Mouse (Mus musculus) midbrain, embryonic 12.5 days (tissue): ENCODE measurements at regions not wholly inside any gene's neighbourhood (a gene's known extent, or its start where the extent isn't known, plus 50 kb on each side); places are given as distances from the start of the nearest gene placed in this dataset.
"Not testable (repeated sequence)": the region's sequence is repeated elsewhere in the genome, so short reads cannot be mapped to it uniquely, and the experiment has no call there.

Source experiments
- ATAC-seq: fragments of 200-750 bp; cut with Nextera tagmentation; 2 replicates; pipeline ENCODE4 v1.8.0; 2017; ENCODE audit warnings: low read depth, moderate TSS enrichment, moderate library complexity; ENCODE audit not compliant: low FRiP score
- H3K27ac ChIP-seq: fragments of 300-500 bp; sonication (generic); replicated peaks from 2 replicates; pipeline ENCODE4 v1.5.1; 2016; ENCODE audit warnings: mild to moderate bottlenecking
- H3K27me3 ChIP-seq: fragments of 300-500 bp; sonication (generic); 2 replicates; pipeline ENCODE4 v1.6.1; 2016; ENCODE audit warnings: mild to moderate bottlenecking
- H3K36me3 ChIP-seq: fragments of 300-500 bp; sonication (generic); 2 replicates; pipeline ENCODE4 v1.6.1; 2016
- H3K4me1 ChIP-seq: fragments of 300-500 bp; sonication (generic); 2 replicates; pipeline ENCODE4 v1.6.1; 2016
- H3K4me2 ChIP-seq: fragments of 300-500 bp; sonication (generic); replicated peaks from 2 replicates; pipeline ENCODE4 v1.6.1; 2016; ENCODE audit warnings: mild to moderate bottlenecking, moderate library complexity
- H3K4me3 ChIP-seq: fragments of 300-500 bp; sonication (generic); 2 replicates; pipeline ENCODE4 v1.5.1; 2016; ENCODE audit warnings: mild to moderate bottlenecking
- H3K9ac ChIP-seq: fragments of 300-500 bp; sonication (generic); replicated peaks from 2 replicates; pipeline ENCODE4 v1.6.1; 2016; ENCODE audit warnings: mild to moderate bottlenecking, moderate library complexity
- H3K9me3 ChIP-seq: fragments of 300-500 bp; sonication (generic); 2 replicates; pipeline ENCODE4 v1.6.1; 2016; ENCODE audit warnings: mild to moderate bottlenecking
- WGBS: fragments of 180-500 bp; shearing (Covaris S2); methylation state at CpG from one replicate; pipeline ENCODE4 v1.1.7; 2016; 5-methylcytosine and 5-hydroxymethylcytosine counted together

GRCm38 (mm10) chr6:99919816-99920562, 193.8 kb upstream of the Prok2 start:
- H3K9ac ChIP-seq, result no peak overlapping the region
- no peak for ATAC-seq

DNA sequence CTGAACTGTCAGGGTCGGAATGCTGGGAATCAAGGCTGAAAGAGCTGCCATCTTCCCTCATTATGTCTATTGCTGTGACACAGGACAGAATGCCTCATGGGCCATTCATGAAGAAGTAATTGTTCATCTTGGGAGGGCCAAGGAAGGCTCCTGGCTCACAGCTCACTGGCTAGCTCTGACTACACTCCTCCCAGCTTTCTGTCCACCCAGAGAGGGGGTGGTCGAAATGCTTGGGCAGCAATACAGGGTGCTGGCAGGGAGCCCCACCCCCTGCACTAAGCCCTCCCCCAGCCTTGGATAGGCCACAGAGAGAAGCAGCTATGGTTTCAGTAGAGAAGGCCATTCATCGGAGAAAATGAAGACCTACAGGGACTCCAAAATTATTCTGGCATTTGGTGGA, 192.2 kb upstream of the Prok2 start:
- Histone ChIP-seq H3K27me3 (peaks cover 26% of the 10 kb centered on the region), H3K4me1 (peaks cover 8% of the 10 kb centered on the region; the same call in 1 of the 2 replicates), H3K9ac (no peak overlapping the region), H3K9me3 (no peaks in the 10 kb centered on the region), H3K4me3 (no peak overlapping the region), H3K4me2 (no peak overlapping the region), H3K27ac (no peak overlapping the region), H3K36me3 (no peaks in the 10 kb centered on the region)
- no peak for ATAC-seq
- WGBS, result 67% methylated on average over 3 of the region's 3 CpGs

More at GRCm38 (mm10) chr6:99919816-99920562, 193.8 kb upstream of the Prok2 start:
- Histone ChIP-seq H3K36me3 (no peaks in the 10 kb centered on the region), H3K4me1 (peaks cover 8% of the 10 kb centered on the region; the same call in 1 of the 2 replicates), H3K4me2 (no peak overlapping the region), H3K27me3 (peaks cover 17% of the 10 kb centered on the region), H3K4me3 (no peak overlapping the region), H3K9me3 (no peaks in the 10 kb centered on the region), H3K27ac (no peak overlapping the region)
- 77% methylated on average over 7 of the region's 7 CpGs for WGBS

GRCm38 (mm10) chr6:99909921-99910320, 183.7 kb upstream of the Prok2 start:
- ATAC-seq, result no peak
- 84% methylated on average over 7 of the region's 7 CpGs for WGBS
- H3K36me3 ChIP-seq, result no peaks in the 10 kb centered on the region
- H3K4me3 ChIP-seq, result no peak overlapping the region
- no peak overlapping the region for H3K9ac ChIP-seq
- no peak overlapping the region for H3K4me2 ChIP-seq
- H3K4me1 ChIP-seq, result no peaks in the 10 kb centered on the region
- no peaks in the 10 kb centered on the region for H3K9me3 ChIP-seq
- no peak overlapping the region for H3K27ac ChIP-seq
- peaks cover 43% of the 10 kb centered on the region for H3K27me3 ChIP-seq

- Histone ChIP-seq H3K27ac (no peak overlapping the region), H3K9ac (no peak overlapping the region), H3K4me3 (no peak overlapping the region), H3K4me1 (no peaks in the 10 kb centered on the region), H3K9me3 (no peaks in the 10 kb centered on the region), H3K4me2 (no peak overlapping the region), H3K27me3 (peaks cover 43% of the 10 kb centered on the region), H3K36me3 (no peaks in the 10 kb centered on the region)
- WGBS, result 77% methylated on average over 7 of the region's 7 CpGs
- ATAC-seq, result no peak
These were observed 183.3 kb upstream of the Prok2 start for GRCm38 (mm10) chr6:99909459-99909858.

GRCm38 (mm10) chr6:99908066-99908465, 181.9 kb upstream of the Prok2 start:
- Histone ChIP-seq H3K9me3 (no peaks in the 10 kb centered on the region), H3K36me3 (no peaks in the 10 kb centered on the region), H3K9ac (no peak overlapping the region), H3K4me2 (no peak overlapping the region), H3K4me1 (no peaks in the 10 kb centered on the region), H3K4me3 (no peak overlapping the region), H3K27ac (no peak overlapping the region), H3K27me3 (peaks cover 48% of the 10 kb centered on the region)
- ATAC-seq, result no peak
- 93% methylated on average over 3 of the region's 3 CpGs for WGBS

DNA sequence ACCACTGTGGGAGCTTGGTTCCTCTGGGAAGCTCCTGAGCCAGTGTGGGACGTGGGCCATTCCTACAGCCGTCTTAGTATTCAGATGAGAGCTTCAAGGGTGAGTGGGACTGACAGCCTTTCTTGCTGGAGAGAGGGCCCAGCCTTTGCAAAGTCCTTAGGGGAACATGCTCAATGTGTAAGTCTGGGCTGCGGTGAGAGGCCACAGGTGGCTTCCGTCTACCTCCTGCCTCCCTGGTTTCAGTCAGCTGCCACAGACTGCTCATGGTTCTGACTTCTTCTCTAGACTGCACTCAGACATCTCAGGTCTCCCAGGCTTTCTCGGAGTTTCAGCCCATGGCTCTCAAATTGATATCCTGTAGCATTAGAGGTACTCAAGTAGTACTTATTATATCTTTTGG, 179.0 kb upstream of the Prok2 start:
- Histone ChIP-seq H3K36me3 (no peaks in the 10 kb centered on the region), H3K4me2 (no peak overlapping the region), H3K9ac (no peak overlapping the region), H3K4me1 (no peaks in the 10 kb centered on the region), H3K27me3 (peaks cover 61% of the 10 kb centered on the region), H3K4me3 (no peak overlapping the region), H3K27ac (no peak overlapping the region), H3K9me3 (no peaks in the 10 kb centered on the region)
- 88% methylated on average over 5 of the region's 5 CpGs for WGBS
- no peak for ATAC-seq

- Histone ChIP-seq H3K27me3 (peaks cover 61% of the 10 kb centered on the region), H3K4me3 (no peak overlapping the region), H3K9me3 (no peaks in the 10 kb centered on the region), H3K9ac (no peak overlapping the region), H3K4me2 (no peak overlapping the region), H3K36me3 (no peaks in the 10 kb centered on the region), H3K4me1 (no peaks in the 10 kb centered on the region), H3K27ac (no peak overlapping the region)
- ATAC-seq, result no peak
- 76% methylated on average over 4 of the region's 4 CpGs for WGBS
These were observed 178.4 kb upstream of the Prok2 start for GRCm38 (mm10) chr6:99904607-99905006.

DNA sequence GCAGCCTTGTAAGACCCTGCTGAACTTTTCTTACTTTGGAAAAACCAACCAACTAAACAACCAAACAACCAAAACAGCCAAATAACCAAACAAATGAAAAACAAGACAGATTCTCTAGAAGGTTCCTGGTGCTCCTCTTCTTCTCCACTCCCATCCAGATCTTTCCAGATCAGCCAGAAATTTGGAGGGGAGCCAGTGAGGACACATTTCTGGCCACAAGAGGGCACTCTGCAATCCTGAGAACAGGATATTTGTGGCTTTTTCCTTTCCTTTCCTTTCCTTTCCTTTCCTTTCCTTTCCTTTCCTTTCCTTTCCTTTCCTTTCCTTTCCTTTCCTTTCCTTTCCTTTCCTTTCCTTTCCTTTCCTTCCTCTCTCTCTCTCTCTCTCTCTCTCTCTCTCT, 177.9 kb upstream of the Prok2 start:
- not testable (repeated sequence) for H3K4me3 ChIP-seq, H3K4me1 ChIP-seq, ATAC-seq, H3K36me3 ChIP-seq, H3K9ac ChIP-seq, H3K9me3 ChIP-seq, H3K27ac ChIP-seq, H3K4me2 ChIP-seq
- H3K27me3 ChIP-seq, result peaks cover 61% of the 10 kb centered on the region

DNA sequence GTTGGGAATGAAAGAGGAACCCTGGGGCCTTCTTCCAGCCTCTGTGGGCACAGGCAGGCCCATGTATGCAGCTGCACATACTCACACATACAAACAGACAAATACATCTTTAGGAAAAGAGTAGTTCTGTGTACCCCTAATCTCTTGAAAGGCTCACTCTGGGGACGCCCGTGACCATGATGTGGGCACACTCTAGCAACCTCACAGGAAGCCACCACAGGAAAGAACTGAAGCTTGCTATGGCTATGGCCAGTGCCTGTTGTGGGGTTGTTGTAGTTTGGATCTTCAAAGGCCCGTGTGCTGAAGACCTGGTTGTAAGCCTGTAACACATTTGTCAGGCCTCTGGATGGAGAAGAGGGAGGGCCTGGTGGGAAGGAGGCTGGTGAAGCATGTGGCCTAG, 175.4 kb upstream of the Prok2 start:
- Histone ChIP-seq H3K4me3 (no peak overlapping the region), H3K9me3 (no peaks in the 10 kb centered on the region), H3K27ac (no peak overlapping the region), H3K4me2 (no peak overlapping the region), H3K9ac (no peak overlapping the region), H3K4me1 (no peaks in the 10 kb centered on the region), H3K36me3 (no peaks in the 10 kb centered on the region), H3K27me3 (peaks cover 66% of the 10 kb centered on the region)
- no peak for ATAC-seq
- WGBS, result 82% methylated on average over 3 of the region's 3 CpGs

- no peaks in the 10 kb centered on the region for H3K9me3 ChIP-seq
- no peak overlapping the region for H3K27ac ChIP-seq
- no peak for ATAC-seq
- no peak overlapping the region for H3K4me2 ChIP-seq
- no peak overlapping the region for H3K9ac ChIP-seq
- no peaks in the 10 kb centered on the region for H3K4me1 ChIP-seq
- H3K27me3 ChIP-seq, result peaks cover 66% of the 10 kb centered on the region
- no peaks in the 10 kb centered on the region for H3K36me3 ChIP-seq
- H3K4me3 ChIP-seq, result no peak overlapping the region
- WGBS, result 95% methylated on average over 5 of the region's 5 CpGs
These were observed 175.0 kb upstream of the Prok2 start for GRCm38 (mm10) chr6:99901146-99901545.

DNA sequence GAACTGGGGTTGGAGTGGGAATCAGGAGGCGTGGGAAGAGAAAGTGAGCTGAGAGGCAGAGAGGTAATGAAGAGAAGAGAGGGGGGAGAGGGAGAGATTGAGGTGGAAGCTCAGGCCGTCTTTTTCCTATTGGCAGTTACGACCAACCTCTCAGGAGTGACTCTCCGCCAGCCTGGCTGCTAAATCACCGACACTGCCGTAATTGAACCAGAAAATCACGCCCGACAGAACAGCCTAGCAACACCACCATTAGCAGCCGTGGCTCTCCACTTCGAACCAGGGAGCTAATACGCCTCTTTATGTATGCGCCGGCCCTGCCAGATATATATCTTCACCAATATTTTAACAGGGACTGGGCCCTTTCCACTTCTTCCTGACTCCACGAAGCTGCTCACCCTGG, 173.5 kb upstream of the Prok2 start:
- Histone ChIP-seq H3K9ac (no peak overlapping the region), H3K4me2 (no peak overlapping the region), H3K4me3 (no peak overlapping the region), H3K27ac (no peak overlapping the region), H3K27me3 (peaks cover 62% of the 10 kb centered on the region), H3K36me3 (no peaks in the 10 kb centered on the region), H3K9me3 (no peaks in the 10 kb centered on the region), H3K4me1 (no peaks in the 10 kb centered on the region)
- 81% methylated on average over 14 of the region's 14 CpGs for WGBS
- ATAC-seq, result no peak

DNA sequence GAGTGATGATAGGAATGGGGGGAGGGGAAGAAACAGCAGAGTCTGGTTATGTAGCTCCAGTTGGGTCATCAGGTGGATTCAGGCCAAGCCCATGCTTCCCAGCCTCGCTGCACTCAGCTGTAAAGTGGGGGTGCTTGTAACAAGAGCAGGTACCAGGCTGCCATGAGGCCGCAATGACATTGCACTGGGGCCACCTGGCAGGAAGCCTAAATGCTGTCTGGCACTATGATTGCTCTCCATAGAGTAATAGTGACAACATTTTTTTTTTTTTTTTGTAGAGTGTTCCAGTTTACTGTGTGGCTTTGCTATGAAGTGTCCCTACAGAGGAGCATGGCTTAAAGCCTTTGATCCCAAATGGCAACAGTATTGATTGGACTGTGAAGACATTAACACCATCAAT, 171.9 kb upstream of the Prok2 start:
- Histone ChIP-seq H3K4me1 (no peaks in the 10 kb centered on the region), H3K9me3 (no peaks in the 10 kb centered on the region), H3K9ac (no peak overlapping the region), H3K27ac (no peak overlapping the region), H3K27me3 (peaks cover 56% of the 10 kb centered on the region), H3K4me2 (no peak overlapping the region), H3K36me3 (no peaks in the 10 kb centered on the region), H3K4me3 (no peak overlapping the region)
- ATAC-seq, result no peak
- WGBS, result 81% methylated on average over 2 of the region's 2 CpGs

DNA sequence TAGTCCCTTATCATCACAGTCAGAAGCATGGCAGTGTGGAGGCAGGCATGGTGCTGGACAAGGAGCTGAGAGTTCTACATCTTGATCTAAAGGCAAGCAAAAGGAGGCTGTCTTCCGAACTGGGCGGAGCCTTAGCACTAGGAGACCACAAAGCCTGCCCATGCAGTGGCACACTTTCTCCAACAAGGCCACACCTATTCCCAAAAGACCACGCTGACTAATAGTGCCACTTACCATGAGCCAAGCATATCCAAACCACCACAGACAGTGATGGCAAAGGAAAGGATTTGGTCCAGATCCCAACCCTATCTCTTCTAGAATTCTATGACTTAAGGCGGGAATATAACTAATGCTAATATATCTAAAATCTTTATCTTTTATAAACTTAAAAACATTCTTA, 169.4 kb upstream of the Prok2 start:
- Histone ChIP-seq H3K27me3 (peaks cover 47% of the 10 kb centered on the region), H3K27ac (no peak overlapping the region), H3K4me1 (no peaks in the 10 kb centered on the region), H3K4me2 (no peak overlapping the region), H3K36me3 (no peaks in the 10 kb centered on the region), H3K9me3 (no peaks in the 10 kb centered on the region), H3K9ac (no peak overlapping the region), H3K4me3 (no peak overlapping the region)
- no peak for ATAC-seq
- whole genome bisulfite sequencing, result 92% methylated on average over 4 of the region's 4 CpGs
